Mouse (Mus musculus): ENCODE measurements around the gene Elovl7.

GRCm38 (mm10) chr13:108267841-108268634, 53.8 kb downstream of the Elovl7 start:
- no peak for TF ChIP-seq CTCF (IDR thresholded peaks at IDR 0.05; ENCODE audit: control insufficient read depth, insufficient read depth, insufficient read length)
- no peak for TF ChIP-seq USF1 (IDR thresholded peaks at IDR 0.05; ENCODE audit: low read depth)
- no peak for TF ChIP-seq MYOG (IDR thresholded peaks at IDR 0.05; ENCODE audit: control insufficient read depth, extremely low read depth, insufficient read length)

All from C2C12 (cell line).